Mouse (Mus musculus) heart, postnatal 14 days (tissue): ENCODE results near the gene Plbd1. TPM values are rescaled to one million over a fixed set of nuclear protein-coding genes. Genes with fewer than 3 reads are reported as not detected.
A peak's percentile ranks its signal among the peaks of the same experiment; 100 is the strongest.

ENCODE experiments used
- DNase-seq, 2 experiments: peaks; one replicate each; pipeline ENCODE4 v3.0.0; 2021 to 2022
- intact Hi-C: fragments of 180-260 bp; cut with DNase I; formaldehyde crosslinking; loops from one replicate; pipeline ENCODE4 v1.15.1; 2025
- long read RNA-seq, 2 experiments: library from polyadenylated mRNA; stranded (forward); transcript quantifications; one replicate each; pipeline ENCODE4 v2.0.0; 2021
- total RNA-seq, 2 experiments: library from RNA; stranded (reverse); gene quantifications; 2 replicates each; pipeline ENCODE4 v1.2.3; 2021

Plbd1 gene
- total RNA-seq: 10 to 100 TPM; 30.5 to 34.4 TPM
- long read RNA-seq, experiment 1, transcript Plbd1-201 (11 exons, 2,010 nt): major isoform, 56 of 59 reads
- long read RNA-seq, experiment 1, partial matches to known transcripts: 2 of 59 reads
- long read RNA-seq, experiment 1, other reads (novel, unspliced or antisense): 1 of 59 reads
- long read RNA-seq, experiment 2, transcript Plbd1-201 (11 exons, 2,010 nt): major isoform, 47 of 48 reads
- long read RNA-seq, experiment 2, partial matches to known transcripts: 0 of 48 reads
- long read RNA-seq, experiment 2, other reads (novel, unspliced or antisense): 1 of 48 reads

GRCm38 (mm10) chr6:136661706-136662016, at the start of gene Plbd1:
Plbd1 (minus strand) TSS chr6:136661928.
- peak; percentile 67 to 80 for DNase-seq
- intact Hi-C loops: no loop called here

DNA sequence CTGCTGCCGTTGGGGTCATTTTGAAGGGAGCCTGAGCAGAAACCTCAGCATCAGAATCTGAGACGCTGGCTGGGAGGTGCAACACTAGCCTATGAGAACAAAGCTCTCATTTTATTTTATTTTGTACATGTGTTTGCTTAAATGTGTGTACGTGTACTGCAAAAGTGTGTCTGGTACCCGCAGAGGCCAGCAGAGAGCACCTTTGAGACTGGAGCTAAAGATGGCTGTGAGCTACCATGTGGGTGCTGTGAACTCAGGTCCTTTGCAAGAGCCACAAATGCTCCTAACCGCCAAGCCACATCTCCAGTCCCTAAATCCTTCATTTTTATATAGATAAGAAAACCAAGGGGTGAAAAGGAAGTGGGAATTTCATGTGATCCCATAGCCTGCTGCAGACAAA, 48.7 kb upstream of the Plbd1 start:
- intact Hi-C loops: no loop called here
- no peak for DNase-seq

DNA sequence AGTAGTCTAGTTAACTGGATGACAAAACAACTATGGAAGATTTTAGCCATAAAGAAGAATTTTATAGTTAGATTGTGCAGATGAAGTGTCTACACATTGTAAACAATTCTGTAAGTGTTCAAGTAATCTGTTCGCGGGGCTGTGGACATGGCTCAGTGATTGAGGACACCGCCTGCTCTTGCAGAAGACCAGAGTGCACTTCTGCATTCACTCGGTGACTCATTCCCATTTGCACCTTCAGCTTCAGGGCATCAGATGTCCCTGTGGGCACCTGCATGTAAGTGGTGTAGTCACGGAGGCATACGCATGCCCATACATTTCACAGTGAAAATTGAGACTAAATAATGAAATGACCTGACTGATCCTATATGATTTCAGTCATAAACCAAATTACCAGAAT, 46.9 kb upstream of the Plbd1 start:
- DNase-seq: no peak
- intact Hi-C loops: no loop called here

DNA sequence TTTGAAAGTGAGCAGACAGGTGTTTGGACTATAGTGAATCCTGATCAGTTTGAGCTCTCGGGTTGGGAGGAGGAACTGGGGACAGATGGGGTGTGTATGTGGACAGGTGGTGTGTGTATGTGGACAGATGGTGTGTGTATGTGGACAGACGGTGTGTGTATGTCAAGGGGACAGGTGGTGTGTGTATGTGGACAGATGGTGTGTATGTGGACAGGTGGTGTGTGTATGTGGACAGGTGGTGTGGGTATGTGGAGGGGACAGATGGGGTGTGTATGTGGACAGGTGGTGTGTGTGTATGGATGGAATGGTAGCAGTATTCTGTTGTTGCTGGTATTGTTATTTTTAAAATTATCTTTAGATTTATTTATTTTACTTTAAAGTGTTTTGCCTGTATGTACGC, 40.1 kb upstream of the Plbd1 start:
- intact Hi-C loops: no loop called here

DNA sequence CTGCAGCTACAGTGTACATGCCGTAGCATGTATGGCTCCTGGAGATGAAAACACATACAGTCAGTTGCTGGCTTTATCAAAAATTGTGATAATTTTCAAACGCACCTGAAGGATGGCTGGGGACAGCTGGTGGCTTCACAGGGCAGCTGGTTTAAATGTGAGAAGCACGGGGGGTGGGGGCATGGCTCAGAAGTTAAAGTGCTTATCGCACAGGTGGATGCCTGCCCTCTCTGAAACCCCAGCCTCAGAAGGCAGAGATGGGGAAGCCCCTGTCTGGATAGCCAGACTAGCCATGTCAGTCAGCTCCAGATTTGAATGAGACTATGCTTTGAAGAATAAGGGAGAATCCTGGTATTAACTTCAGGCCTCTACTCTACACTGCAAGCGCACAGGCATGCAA, 39.5 kb upstream of the Plbd1 start:
- intact Hi-C loops: no loop called here
- no peak for DNase-seq

More for the DNA sequence above, 40.1 kb upstream of the Plbd1 start:
- no peak for DNase-seq

DNA sequence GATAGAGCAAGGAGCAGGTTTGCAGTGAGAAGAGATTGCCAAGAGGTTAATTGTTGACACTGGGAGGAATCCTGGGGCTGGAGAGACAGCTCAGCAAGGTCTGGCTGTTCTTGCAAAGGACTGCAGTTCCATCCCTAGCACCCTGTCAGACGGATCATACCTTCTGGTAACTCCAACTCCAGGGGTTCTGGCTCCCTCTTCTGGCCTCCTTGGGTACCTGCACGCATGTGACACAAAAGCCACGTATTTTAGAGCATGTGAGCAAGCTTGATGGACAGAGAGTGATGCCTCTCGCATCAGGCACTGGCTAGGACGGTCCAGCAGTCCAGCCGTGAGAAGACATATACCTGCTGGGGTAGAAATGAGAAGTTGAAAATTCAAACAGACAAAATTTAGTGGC, 29.6 kb upstream of the Plbd1 start:
- intact Hi-C loops: no loop called here
- DNase-seq: no peak

DNA sequence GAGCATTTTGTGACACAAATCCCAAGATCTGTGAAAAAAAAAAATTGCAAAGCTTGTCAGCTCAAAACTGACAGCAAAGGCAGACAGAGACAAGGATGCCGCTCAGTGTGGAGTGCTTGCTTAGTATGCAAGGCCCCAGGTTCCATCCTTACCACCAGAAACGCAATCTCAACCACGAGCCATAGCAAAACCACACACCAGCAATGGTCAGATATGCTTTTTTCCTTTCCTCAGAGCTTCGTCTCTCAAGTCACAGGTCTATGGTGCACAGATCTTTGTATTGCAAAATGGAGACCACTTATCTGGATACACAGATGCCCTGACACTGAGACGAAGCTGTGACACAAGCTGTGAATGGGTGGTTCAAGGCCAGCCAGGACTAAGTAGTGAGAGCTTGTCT, 28.8 kb upstream of the Plbd1 start:
- intact Hi-C loops: no loop called here
- no peak for DNase-seq

- DNase-seq: no peak
- intact Hi-C loops: no loop called here
Measured at GRCm38 (mm10) chr6:136689790-136690413, 28.2 kb upstream of the Plbd1 start.

GRCm38 (mm10) chr6:136685433-136685832, 23.7 kb upstream of the Plbd1 start:
- DNase-seq: no peak
- intact Hi-C loops: no loop called here

DNA sequence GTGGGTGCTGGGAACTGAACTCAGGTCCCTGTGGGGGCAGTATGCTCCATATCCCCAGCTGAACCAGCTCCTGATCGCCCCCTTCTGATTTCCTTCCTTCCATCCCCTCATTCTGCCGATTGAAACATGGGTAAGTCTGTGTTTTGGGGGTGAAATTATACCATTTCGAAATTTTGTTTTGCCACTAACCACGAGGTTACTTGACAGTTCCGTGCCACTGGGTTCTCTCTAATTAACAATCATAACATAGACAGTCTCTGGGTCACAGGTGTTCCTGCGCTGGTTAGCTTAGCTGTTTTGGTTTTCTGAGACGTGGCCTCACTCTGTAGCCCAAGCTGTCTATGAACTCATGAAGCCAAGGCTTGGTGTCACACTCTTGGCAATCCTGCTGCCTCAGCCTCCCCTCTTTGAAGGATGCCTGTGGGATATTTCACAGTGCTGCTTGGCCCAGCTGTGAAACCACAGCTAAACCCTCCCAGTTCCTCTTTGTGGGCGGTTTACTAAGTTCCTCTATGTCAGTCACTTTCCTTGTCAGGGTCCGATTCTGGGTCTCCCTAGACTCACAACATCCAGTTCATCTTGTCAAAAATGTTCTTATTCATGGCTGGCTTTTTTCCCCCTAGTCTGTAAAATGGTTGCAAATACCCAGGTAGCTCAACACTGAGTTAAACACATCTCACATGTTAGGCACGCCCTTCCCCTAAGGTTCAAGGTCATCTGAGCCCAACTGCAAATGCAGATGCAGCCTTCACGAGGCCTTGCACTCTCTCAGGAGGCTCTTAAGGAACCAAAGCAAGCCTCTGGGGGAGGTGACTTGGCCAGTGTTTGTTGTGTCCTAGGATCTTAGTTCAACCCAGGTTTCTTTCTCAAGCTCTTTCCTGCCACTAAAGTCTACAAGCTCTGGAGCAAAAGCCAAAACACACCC, 21.9 kb upstream of the Plbd1 start:
- intact Hi-C loops: no loop called here
- DNase-seq: no peak

DNA sequence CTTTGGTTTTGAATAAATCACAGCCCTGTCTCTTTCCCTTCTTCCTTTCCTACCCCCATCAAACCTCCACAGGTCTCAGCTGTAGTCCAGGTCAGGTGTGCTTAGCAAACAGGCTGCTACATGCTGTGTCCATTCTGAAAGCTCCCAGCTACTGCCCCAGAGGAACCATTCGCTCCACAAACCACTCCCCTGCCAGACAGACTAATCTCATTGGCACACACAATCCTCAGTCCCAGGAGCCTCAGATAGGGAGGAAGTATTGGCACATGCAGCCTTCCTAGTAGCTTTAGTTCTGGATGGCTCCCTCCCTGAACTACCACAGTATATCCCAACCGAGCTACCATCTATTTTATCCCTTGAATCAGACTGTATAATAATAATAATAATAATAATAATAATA, 17.7 kb upstream of the Plbd1 start:
- intact Hi-C loops: no loop called here
- peak in 1 of 2 experiments; percentile 21 for DNase-seq

GRCm38 (mm10) chr6:136674935-136675334, 13.2 kb upstream of the Plbd1 start:
- intact Hi-C loops: no loop called here
- no peak for DNase-seq

GRCm38 (mm10) chr6:136672467-136672866, 10.7 kb upstream of the Plbd1 start:
- DNase-seq: peak; percentile 57 to 73
- intact Hi-C loops: no loop called here

DNA sequence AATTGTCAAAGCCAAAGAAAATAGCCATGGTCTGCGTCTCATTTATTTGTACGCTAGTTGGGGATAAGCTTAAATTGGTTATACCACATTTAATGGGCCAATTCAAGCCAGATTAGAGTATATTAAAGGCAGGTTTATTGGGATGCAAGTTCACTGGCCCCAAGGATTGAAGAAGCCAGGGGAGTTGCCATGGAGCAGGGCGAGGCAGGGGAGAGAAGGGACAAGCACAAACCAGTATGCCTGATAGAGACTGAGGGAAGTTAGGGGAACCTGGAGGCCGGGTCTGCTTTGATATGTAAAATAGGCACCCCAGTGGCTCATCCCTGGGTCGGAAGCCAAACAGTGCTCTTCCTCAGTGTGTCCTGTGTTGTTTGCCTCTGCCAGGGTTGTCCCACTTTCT, 7.5 kb upstream of the Plbd1 start:
- DNase-seq: no peak
- intact Hi-C loops: no loop called here

DNA sequence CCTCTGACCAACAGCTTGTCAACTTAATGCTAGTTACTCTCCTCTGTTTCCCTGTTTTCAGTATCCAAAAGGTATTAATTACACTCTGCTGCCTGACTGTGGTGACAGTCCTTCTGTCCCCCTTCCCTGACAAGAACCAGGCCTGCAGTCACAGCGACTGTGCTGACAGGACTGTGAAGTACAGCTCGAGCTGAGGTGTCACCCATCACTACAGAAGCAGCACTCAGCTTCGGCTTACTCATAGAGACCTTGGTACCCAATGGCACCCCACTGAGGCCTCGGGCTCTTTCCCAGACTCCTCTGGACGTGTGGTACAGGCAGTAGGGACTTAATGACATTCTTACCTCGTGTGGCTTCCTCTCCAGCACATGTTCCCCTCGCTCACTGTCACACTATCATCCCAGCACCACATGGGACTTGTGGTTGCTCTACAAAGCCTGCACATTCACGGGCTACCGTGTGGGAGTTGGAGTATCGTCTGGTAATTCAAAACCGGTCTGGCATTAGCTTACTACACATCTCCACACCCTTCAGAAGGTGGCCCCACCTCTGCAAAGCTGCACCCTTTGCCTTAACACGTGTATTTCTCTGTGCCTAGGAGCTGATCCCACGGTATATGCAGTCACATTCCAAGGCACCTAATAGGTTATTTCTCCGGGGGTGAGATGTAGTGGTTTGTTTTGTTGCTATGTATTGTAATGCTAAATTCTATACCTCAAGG, 6.7 kb upstream of the Plbd1 start:
- intact Hi-C loops: no loop called here
- DNase-seq: no peak

- intact Hi-C loops: no loop called here
- no peak for DNase-seq
Measured at GRCm38 (mm10) chr6:136662063-136662462, 335 bp upstream of the Plbd1 start.

DNA sequence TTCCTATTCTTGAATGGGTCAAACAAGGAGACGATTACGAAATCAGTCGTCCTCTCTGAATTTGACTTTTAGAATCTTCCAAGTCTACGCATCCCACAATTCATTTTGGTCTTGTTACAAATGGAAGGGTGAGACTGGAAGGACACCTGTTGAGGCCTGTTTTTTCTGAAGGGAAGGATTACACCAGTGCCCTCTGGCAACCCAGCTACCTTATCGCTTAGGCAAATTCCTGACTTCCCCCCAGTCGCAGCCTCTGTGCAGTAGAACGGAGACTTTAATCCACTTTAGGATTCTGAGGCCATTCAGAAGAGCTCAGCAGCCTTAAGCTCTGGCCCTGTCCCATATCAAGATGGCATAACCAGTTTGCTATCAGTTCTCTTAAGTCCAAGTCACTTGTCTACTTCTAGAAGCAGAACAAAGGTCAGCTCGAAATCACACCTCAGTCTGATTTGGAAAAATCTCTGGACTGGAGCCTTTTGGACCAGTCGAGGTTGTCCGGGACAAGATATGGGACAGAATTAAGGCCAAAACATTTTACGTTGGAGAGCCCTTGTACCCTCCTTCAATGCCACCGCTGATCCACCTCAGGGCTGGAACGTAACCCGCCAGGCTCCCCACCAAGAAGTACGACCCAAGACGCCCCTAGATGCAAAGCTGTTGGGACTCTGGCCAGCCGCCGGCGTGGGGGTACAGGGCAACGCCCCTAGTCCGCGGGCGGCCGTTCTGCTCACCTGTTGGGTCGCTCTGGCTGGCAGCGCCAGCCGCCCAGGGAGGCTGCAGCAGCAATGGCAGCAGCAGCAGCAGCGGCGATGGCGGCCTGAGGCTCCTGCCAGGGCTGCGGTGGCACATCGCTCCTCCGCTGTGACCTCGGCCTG, 660 bp downstream of the Plbd1 start:
- no peak for DNase-seq
- intact Hi-C loops: no loop called here

GRCm38 (mm10) chr6:136659226-136659625, 2.5 kb downstream of the Plbd1 start:
- no peak for DNase-seq
- intact Hi-C loops: no loop called here

DNA sequence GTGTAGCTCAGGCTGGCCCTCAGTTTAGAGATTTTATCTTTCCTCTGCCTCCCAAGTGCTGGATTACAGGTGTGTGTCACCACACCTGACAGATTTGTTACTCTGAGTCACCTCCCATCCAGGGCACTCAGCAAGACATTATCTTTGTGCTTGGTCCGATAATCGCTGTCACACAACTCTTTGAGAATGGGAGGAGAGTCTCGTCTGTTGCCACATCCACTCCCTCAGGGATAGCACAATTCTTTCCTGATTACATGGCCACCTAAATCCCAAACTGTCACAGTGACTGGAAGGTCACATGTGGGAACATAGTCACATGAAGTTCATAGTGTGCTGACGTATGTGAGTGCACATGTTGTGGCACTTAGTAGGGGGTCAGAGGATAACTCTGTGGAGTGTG, 3.4 kb downstream of the Plbd1 start:
- intact Hi-C loops: no loop called here
- DNase-seq: no peak

GRCm38 (mm10) chr6:136655786-136656185, 5.9 kb downstream of the Plbd1 start:
- DNase-seq: no peak
- intact Hi-C loops: no loop called here
